Mouse (Mus musculus) layer of hippocampus, postnatal 36 days (tissue): Measurements from ENCODE around the gene Adam26a. TPM values are rescaled to one million over a fixed set of nuclear protein-coding genes. Genes with fewer than 3 reads are reported as not detected.
"Not testable (repeated sequence)": the region's sequence is repeated elsewhere in the genome, so short reads cannot be mapped to it uniquely, and the experiment has no call there.

Experiments used
- DNase-seq, 2 experiments: peaks; one replicate each; pipeline ENCODE4 v3.0.0; 2022
- total RNA-seq, 2 experiments: library from RNA; stranded (reverse); gene quantifications; 2 replicates each; pipeline ENCODE4 v1.2.3; 2021

The Adam26a gene
- total RNA-seq, result not detected

DNA sequence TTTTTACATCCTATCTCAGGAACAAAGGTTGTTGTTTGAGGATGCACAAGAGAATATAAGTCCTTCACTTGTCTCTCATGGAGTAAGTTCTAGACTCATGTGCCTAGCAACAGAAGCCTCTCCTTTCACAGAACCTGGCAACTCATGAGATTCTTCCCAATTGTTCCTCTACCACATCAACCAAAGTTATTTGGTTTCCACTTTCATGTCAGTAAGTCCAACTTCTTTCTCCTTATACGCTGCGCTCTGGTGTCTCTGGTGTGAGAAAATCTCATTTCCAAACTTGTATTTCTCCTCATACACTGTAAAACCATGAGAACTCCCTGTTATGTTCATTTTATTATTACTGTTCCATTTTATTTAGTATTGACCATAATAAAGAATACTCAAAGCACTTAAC is at the start of gene Adam26a:
Gene Adam26a (minus strand): TSS at position 101 of the 400 bp plus-strand sequence.
- DNase-seq, result not testable (repeated sequence)

DNA sequence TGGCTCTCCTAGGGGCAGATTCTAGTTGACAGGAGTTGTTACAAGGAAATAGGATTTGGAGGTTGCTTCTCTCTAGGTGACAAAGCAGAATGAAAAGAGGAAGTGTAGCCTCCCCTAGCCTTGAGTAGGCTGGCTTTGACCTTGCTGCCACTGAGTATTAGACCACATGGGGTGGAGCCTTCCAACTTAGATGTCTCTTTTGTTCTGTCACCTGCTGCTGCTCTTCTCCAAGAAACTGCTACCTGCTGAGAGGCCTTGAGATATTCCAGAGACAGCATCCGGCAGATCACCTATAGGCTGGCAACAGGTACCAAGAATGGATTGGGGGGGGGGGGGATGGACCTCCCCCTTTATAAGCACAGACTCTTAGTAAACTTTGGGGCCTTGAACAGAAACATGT is 39.5 kb upstream of the Adam26a start:
- DNase-seq, result no peak

DNA sequence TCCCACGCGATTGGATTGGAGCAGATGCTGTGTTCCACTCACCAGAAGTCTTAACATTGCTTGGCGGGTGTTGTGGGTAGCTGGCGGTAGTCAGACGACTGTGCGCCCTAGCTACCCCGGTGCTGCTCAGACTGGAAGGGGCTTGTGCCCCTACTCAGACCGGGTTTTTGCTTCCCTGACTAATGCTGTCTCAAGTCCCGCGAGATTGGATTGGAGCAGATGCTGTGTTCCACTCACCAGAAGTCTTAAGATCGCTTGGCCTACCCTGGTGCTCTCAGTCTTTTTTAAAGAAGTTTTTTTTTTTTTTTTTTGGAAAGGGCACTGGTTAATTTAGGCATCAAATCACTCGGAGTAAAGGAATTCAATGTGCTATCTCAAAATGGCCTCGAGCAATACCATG is 27.1 kb upstream of the Adam26a start:
- not testable (repeated sequence) for DNase-seq

DNA sequence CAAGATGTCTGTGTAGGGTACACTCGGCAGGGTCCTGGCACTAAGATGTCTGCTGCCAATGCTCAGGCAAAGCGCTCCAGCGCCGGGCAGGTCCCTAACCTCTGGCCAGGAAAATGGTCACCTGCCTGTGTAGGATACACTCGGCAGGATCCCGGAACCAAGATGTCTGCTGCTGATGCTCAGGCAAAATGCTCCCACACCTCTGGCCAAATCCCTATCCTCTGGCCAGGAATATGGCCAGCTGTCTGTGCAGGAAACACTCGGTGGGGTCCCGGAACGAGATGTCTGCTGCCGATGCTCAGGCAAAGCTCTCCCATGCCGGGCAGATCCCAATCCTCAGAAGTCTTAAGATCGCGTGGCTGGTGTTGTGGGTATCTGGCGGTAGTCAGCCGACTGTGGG is 26.7 kb upstream of the Adam26a start:
- DNase-seq, result not testable (repeated sequence)

DNA sequence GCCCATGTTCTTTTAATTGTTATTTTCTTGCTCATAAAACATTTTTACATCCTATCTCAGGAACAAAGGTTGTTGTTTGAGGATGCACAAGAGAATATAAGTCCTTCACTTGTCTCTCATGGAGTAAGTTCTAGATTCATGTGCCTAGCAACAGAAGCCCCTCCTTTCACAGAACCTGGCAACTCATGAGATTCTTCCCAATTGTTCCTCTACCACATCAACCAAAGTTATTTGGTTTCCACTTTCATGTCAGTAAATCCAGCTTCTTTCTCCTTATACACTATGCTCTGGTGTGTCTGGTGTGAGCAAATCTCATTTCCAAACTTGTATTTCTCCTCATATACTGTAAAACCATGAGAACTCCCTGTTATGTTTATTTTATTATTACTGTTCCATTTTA is 48.5 kb downstream of the Adam26a start, which contains the start of gene Adam26b:
Gene Adam26b (minus strand): TSS at position 101 of the 400 bp plus-strand sequence.
- DNase-seq, result not testable (repeated sequence)

Other genes with a start within 250 kb of the Adam26a start
- gene Adam26b, start 48.6 kb downstream of the Adam26a start, total RNA-seq, result not detected
- gene Gm5346, start 50.6 kb upstream of the Adam26a start, total RNA-seq, result not detected
- not detected for gene Adam34, start 133.3 kb upstream of the Adam26a start, total RNA-seq